Mouse (Mus musculus): Measurements from ENCODE around the gene Clspn.

- TF ChIP-seq CTCF (IDR thresholded peaks at IDR 0.05; ENCODE audit: low read depth, low read length) (no peak), TAL1 (conservative IDR thresholded peaks at IDR 0.05; ENCODE audit: low read depth, low read length) (no peak), GATA2 (IDR thresholded peaks at IDR 0.05; ENCODE audit: borderline replicate concordance, low read depth, low read length) (no peak), POLR2AphosphoS5 (IDR thresholded peaks at IDR 0.05; ENCODE audit: insufficient replicate concordance, low read depth, low read length) (no peak), GATA1 (IDR thresholded peaks at IDR 0.05; ENCODE audit: borderline replicate concordance, low read length) (no peak)
Observed at GRCm38 (mm10) chr4:126609606-126610181, 53.0 kb downstream of the Clspn start, which contains the start of gene 5730409E04Rik.

All from G1E (cell line).